Mouse (Mus musculus): ENCODE measurements around the gene Zdhhc19.

DNA sequence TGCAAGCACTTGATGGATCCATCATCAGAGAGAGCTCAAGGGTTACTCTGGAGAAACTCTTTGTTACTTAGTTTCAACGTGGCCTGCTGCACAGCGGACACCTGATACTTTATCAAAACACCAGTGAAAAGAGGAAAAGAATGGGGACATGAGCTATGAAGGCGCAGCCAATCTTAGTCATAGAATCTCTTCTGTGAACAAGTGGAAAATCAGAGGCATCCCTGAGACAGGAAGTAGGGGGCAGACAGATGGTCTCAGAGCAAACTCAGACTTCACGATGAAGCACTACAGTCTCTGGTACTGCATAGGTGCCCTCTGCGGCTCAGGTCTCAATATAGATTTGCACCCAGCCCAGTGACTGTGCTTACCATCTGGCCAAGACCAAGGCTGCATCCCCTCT lies 98.6 kb downstream of the Zdhhc19 start:
- no peak for TF ChIP-seq POLR2A (IDR thresholded peaks at IDR 0.05; ENCODE audit: insufficient read depth, low read length)
- TF ChIP-seq CTCF (IDR thresholded peaks at IDR 0.05; ENCODE audit: low read depth, low read length) = no peak
- no peak for TF ChIP-seq EP300 (IDR thresholded peaks at IDR 0.05; ENCODE audit: insufficient read depth, low read depth, low read length)
